Mouse (Mus musculus): Measurements from ENCODE around the gene Dpep2nb.

GRCm38 (mm10) chr8:106004538-106005207 lies 1.1 kb downstream of the Dpep2nb start:
- TF ChIP-seq GATA1 (IDR thresholded peaks at IDR 0.05; ENCODE audit: low read length) (no peak), TAL1 (IDR thresholded peaks at IDR 0.05; ENCODE audit: low read length) (no peak)
